Mouse (Mus musculus) gastrocnemius, adult 18-20 months (tissue): Measurements from ENCODE around the gene Setd6. TPM values are rescaled to one million over a fixed set of nuclear protein-coding genes. Genes with fewer than 3 reads are reported as not detected.

ENCODE experiments used
- DNase-seq: peaks from one replicate; pipeline ENCODE4 v3.0.0; 2021; ENCODE audit warnings: low spot score
- microRNA-seq: library from miRNA; unstranded; fragments of <30 nt; microRNA quantifications from one replicate; pipeline ENCODE4 v1.2.0, GENCODE M21; 2021
- total RNA-seq, 2 experiments: library from RNA; stranded (reverse); gene quantifications; 2 replicates each; pipeline ENCODE4 v1.2.3; 2021

Setd6 gene
- total RNA-seq, 2 experiments from 2014 or later: 13.5 to 15.6 TPM

DNA sequence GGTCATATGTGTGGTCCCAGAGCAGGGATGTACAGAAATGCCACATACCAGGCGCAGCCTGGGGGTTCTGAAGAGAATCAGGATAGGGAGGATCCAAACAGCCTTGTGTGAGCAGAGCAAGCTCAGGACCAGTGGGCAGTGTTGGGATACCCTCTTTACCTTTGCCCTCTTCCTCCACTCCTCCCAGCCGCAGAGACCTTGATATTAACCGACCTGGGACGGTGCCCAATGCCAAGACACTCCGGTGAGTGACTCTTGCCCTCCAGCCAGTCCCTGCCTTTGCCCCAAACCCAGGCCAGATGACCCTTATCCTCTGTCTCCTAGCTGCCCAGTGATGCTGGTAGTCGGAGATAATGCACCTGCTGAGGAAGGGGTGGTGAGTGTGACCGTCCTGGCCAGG is 6.1 kb upstream of the Setd6 start:
- DNase-seq: no peak

- no peak for DNase-seq
Observed at GRCm38 (mm10) chr8:95711029-95711428, 4.7 kb upstream of the Setd6 start.

- DNase-seq: no peak
Observed at GRCm38 (mm10) chr8:95712395-95712794, 3.3 kb upstream of the Setd6 start.

DNA sequence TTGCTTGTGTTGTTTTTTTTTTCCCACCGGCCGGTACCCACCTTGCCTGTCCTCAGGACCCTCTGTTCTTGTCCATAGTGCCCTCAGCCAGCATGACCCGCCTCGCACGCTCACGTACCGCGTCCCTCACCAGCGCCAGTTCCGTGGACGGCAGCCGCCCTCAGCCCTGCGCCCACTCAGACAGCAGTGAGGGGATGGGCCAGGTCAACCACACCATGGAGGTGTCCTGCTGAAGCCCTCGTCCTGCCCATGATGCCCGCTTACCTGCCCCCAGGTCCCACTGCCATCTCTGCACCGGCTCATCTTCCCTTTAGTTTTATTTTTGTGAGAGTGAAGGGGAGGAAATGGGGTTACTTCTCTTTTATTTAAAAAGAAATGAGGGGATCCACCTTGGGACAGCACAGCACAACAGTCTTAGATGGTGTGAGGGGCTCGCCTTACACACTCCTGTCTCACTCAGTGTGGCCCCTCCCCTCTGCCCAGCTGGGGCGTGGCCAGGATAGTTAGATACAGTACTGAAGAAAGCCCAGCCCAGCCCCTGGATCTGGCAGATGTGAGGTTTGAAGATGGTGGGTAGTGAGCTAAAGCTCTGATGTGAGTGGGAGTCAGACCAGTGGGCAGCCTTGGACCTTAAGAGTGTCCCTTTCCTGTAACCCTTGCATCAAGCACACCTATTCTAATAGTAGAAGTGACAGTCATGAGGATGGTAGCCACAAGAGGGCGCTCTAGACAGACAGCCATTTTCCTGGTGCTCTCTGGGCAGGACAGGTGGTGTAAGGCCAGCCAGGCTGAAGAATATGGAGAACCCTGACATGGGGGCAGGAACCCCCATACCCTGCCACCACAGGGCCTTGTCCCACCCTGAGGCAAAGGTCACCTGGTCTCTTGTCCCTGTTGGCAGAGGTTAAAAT is 2.3 kb upstream of the Setd6 start:
- peak; percentile 72 for DNase-seq

DNA sequence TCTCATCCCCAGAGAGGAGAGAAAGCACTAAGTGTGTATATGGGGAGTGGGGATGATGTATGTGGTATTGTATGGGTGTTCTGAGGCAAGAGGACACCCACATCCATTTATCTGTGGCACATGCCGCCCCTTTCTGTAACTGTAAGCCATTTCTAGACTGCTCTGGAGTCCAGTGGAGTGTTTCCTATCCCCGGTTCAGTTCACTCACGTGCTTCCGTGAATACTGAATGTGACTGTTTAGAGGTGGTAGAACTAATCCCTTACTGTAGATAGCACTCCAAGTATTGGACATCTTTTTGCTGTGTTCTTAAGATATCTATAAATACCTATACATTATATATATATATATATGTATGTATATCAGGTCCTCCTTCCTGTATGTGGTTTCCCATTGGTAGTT is 1.3 kb upstream of the Setd6 start:
- no peak for DNase-seq

DNA sequence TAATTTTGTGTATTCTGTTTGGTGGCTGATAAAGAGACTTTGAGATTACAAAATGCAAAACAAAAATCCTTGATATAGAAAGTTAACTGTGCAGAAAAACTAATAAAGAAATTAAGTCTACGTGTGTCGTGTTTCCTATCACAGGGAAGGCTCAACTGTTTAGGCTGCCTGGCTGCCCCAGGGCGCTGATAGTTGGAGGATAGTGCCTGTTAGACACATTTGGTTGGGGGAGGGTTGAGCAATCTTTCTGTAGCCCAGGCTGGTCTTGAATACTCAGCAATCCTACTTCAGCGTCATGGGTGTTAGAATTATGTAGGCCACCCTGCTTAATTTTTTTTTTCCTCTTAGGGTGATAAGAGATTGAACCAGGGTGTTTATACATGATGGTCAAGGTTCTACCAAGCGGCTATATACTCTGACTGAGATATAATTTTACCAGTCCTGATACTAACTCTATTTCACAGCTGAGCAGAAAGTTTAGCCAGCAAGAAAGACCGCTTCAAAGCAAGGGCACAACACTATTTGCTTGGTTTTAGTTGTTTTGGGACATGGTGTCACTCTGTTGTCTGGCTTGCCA is 756 bp upstream of the Setd6 start:
- DNase-seq: no peak

DNA sequence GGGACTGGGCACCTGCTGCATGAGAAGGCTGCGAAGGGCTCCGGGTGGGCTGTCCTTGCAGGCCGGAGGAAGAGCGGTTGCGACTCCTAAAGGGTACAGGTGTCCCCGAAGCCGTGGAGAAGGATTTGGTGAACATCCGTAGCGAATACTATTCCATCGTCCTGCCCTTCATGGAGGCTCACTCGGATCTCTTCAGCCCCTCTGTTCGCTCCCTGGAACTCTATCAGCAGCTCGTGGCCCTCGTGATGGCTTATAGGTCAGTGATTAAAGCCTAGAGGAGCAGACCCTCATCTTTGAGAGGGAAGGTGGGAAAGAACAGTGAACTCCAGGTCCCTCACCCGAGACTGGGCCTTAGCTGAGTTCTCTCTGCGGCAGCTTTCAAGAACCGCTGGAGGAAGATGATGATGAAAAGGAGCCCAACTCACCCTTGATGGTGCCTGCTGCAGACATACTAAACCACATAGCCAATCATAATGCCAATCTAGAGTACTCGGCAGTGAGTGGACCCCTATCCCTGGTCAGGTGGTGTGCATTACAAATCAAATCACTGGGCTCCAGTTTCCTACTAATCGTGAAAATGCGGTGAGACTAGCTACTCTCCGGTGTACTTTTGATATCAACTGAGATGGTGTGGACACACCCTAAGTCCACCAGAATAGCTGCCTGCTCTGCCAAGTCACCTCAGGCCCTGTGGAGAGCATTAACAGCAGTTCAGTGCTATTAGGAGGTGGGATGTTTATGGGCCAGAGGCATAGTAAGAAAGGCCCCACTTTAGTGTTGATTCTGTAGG is 1.1 kb downstream of the Setd6 start:
- no peak for DNase-seq

GRCm38 (mm10) chr8:95727625-95728024 is 11.9 kb downstream of the Setd6 start:
- DNase-seq: no peak

GRCm38 (mm10) chr8:95738596-95738995 is 22.9 kb downstream of the Setd6 start:
- no peak for DNase-seq

DNA sequence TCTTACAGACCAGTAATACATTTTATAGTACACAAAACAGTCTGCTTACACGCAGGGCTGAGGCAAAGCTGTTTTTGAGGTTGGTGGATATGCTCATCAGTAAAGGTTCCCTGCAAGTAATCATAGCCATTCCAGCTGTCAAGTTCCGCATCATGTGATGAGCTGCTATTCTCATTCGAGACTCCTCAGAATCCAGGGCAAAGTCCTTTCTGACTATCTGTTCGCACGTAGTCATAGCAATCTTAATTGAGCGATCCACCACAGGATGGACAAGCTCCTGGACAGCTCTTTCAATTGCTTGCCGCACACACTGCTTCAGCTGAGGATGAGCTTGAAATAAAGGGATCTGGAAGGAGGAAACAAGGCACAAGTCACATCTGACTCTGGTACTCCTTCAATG is 26.1 kb downstream of the Setd6 start:
- no peak for DNase-seq

DNA sequence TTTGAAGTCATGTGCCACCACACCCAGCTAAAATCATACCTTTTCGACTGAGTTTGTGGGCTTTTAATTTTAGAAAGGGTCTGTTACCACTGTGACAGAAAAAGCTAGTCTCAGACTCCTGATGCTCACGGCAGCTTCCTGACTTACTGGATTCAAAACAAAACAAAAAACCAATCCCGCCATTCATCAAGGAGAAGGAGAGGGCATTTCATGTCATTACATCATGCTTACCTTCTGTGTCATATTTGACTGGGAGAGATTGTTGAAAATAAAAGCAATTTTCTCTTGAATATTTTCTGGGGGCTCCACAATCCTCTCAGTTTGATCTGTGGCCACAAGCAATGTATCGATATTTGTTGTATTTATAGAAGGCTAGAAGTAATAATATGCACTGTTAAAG is 32.3 kb downstream of the Setd6 start:
- DNase-seq: no peak

DNA sequence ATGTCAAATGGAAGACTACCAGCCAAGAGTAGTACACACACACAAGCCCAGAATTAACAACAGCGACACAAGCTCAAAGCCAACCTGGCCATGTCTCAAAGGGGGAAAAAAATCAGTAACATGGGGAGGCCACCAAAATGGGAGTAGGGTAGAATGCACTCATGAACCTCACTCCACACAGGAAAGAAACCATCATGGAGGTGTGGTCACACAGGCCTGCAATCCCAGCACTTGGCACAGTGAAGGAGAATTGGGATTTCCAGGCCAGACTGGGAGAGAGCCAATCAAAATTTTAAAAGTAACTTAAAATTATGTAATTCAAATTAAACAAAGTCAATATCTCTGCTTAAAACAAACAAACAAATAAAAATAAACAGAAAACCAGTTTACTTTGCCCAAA is 36.2 kb downstream of the Setd6 start:
- no peak for DNase-seq

- DNase-seq: no peak
Observed at GRCm38 (mm10) chr8:95760323-95760722, 44.6 kb downstream of the Setd6 start.

GRCm38 (mm10) chr8:95764133-95764532 is 48.5 kb downstream of the Setd6 start:
- no peak for DNase-seq

Small RNA genes lying within 50 kb of the gene (microRNA-seq; reads per million reads assigned to microRNA genes)
- gene Mir7073: not detected

Other genes starting within 250 kb of the Setd6 start
- gene Csnk2a2, start 225.8 kb upstream of the Setd6 start, total RNA-seq: 10 to 100 TPM; 24.2 to 24.7 TPM
- not detected for gene Ccdc113, start 181.8 kb upstream of the Setd6 start, total RNA-seq
- not detected for gene Prss54, start 139.5 kb upstream of the Setd6 start, total RNA-seq
- under 1 TPM; 0.38 to 0.66 TPM for gene Gins3, start 82.4 kb upstream of the Setd6 start, total RNA-seq
- 1 to 10 TPM; 3.8 to 6.2 TPM for gene Ndrg4, start 38.9 kb upstream of the Setd6 start, total RNA-seq
- 10 to 100 TPM; 63.3 to 67.2 TPM for gene Cnot1, start 91.6 kb downstream of the Setd6 start, total RNA-seq
- gene Sap18b, start 109.5 kb downstream of the Setd6 start, total RNA-seq: 10 to 100 TPM; 85.3 to 91.9 TPM
- gene Slc38a7, start 137.7 kb downstream of the Setd6 start, total RNA-seq: 1 to 10 TPM; 5.5 to 5.8 TPM
- 100 to 1,000 TPM; 390 to 437 TPM for gene Got2, start 172.7 kb downstream of the Setd6 start, total RNA-seq